Mouse (Mus musculus) CD4-positive, CD25-positive, alpha-beta regulatory T cell, adult 9 weeks (primary cell): Measurements from ENCODE around the gene Naaladl2. TPM values are rescaled to one million over a fixed set of nuclear protein-coding genes. Genes with fewer than 3 reads are reported as not detected.

Experiments used
- polyA plus RNA-seq: library from polyadenylated mRNA; unstranded; fragments of 100-300 nt; shearing (Covaris generic); gene quantifications from one replicate; pipeline ENCODE4 v1.2.1, GENCODE M21; 2017

The Naaladl2 gene
- not detected for polyA plus RNA-seq

DNA sequence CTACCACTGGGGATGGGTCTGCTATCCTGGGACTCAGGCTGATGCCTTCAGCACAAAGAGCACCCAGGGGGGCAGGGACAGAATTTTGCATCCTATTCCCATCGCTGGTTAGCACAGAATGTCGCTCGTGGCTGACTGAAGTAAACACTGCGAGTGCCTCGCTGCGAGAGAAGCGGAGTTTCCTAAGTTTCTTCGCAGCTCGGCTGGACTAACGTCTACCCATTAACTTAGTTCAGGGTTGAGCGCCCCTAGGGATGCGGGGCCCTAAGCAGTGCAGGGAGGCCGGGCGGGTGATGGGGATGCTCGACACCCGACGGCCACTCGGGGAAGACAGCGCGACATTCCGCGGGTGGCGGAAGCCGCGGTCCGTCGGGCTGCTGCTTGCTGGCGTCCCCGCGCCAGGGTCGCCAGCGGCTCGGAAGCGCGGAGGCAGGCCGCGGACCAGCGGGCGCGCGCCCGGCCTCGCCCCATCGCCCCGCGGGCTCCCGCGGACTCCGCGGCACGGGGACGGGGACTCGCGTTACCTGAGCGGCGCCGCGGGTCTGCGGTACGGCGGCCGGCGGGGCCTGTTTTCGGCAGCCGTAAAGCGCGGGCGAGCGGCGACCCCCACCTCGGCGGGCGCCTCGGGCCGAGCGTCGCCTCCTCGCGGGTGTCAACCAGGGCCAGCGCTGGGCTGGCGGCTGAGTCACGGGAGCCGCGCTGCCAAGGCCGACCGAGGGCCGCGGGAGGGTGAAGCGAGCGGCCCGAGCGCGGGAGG, at the start of gene Naaladl2:
Gene Naaladl2 (minus strand): TSS at position 707 of the 757 bp plus-strand sequence.

